Mouse (Mus musculus) lung, embryonic 15.5 days (tissue): ENCODE data around the gene Fzd5. TPM values are rescaled to one million over a fixed set of nuclear protein-coding genes. Genes with fewer than 3 reads are reported as not detected.

ENCODE experiments used
- ATAC-seq: fragments of 200-750 bp; cut with Nextera tagmentation; 2 replicates; pipeline ENCODE4 v1.8.0; 2017; ENCODE audit warnings: moderate number of reproducible peaks, borderline replicate concordance; ENCODE audit not compliant: low FRiP score, low TSS enrichment; ENCODE audit errors: extremely low read depth
- H3K27ac ChIP-seq: fragments of 300-500 bp; sonication (generic); 2 replicates; pipeline ENCODE4 v1.5.1; 2015; ENCODE audit warnings: moderate library complexity, mild to moderate bottlenecking, inconsistent platforms
- H3K27me3 ChIP-seq: fragments of 300-500 bp; sonication (generic); 2 replicates; pipeline ENCODE4 v1.6.1; 2015; ENCODE audit warnings: inconsistent platforms
- H3K36me3 ChIP-seq: fragments of 300-500 bp; sonication (generic); 2 replicates; pipeline ENCODE4 v1.6.1; 2015; ENCODE audit warnings: inconsistent platforms
- H3K4me1 ChIP-seq: fragments of 300-500 bp; sonication (generic); 2 replicates; pipeline ENCODE4 v1.6.1; 2015; ENCODE audit warnings: inconsistent platforms
- H3K4me2 ChIP-seq: fragments of 300-500 bp; sonication (generic); 2 replicates; pipeline ENCODE4 v1.6.1; 2015; ENCODE audit warnings: inconsistent platforms, mild to moderate bottlenecking, moderate library complexity
- H3K4me3 ChIP-seq: fragments of 300-500 bp; sonication (generic); 2 replicates; pipeline ENCODE4 v1.5.1; 2015; ENCODE audit warnings: mild to moderate bottlenecking, inconsistent platforms
- H3K9ac ChIP-seq: fragments of 300-500 bp; sonication (generic); 2 replicates; pipeline ENCODE4 v1.6.1; 2015; ENCODE audit warnings: inconsistent platforms
- H3K9me3 ChIP-seq: fragments of 300-500 bp; sonication (generic); 2 replicates; pipeline ENCODE4 v1.6.1; 2016; ENCODE audit warnings: inconsistent platforms
- WGBS: fragments of 180-500 bp; shearing (Covaris S2); methylation state at CpG from one replicate; pipeline ENCODE4 v1.1.7; 2015; 5-methylcytosine and 5-hydroxymethylcytosine counted together
- polyA plus RNA-seq: library from polyadenylated mRNA; unstranded; fragments of >200 nt; fragmentation: Nextera tagmentation; extraction: Ambion mirVana; gene quantifications from 2 replicates; pipeline ENCODE4 v1.2.1, GENCODE M21; 2015

Fzd5 gene
- polyA plus RNA-seq, 1 experiment from 2014 or later: 3.1 TPM

- ATAC-seq: no peak
- Histone ChIP-seq H3K36me3 (no peaks in the 10 kb centered on the region), H3K27ac (no peak overlapping the region), H3K27me3 (peaks cover 38% of the 10 kb centered on the region), H3K4me2 (no peak overlapping the region), H3K4me3 (no peak overlapping the region), H3K9me3 (no peaks in the 10 kb centered on the region), H3K4me1 (peaks cover 31% of the 10 kb centered on the region), H3K9ac (no peak overlapping the region)
- WGBS: 41% methylated on average over 10 of the region's 10 CpGs
These were observed 5.4 kb downstream of the Fzd5 start for GRCm38 (mm10) chr1:64732161-64732560.

GRCm38 (mm10) chr1:64731341-64732020 is 6.1 kb downstream of the Fzd5 start:
- H3K9me3 ChIP-seq: no peaks in the 10 kb centered on the region
- H3K4me3 ChIP-seq: no peak overlapping the region
- 73% methylated on average over 16 of the region's 16 CpGs for WGBS
- H3K27ac ChIP-seq: no peak overlapping the region
- H3K4me2 ChIP-seq: no peak overlapping the region
- ATAC-seq: no peak
- peaks cover 25% of the 10 kb centered on the region for H3K4me1 ChIP-seq
- no peaks in the 10 kb centered on the region for H3K36me3 ChIP-seq
- H3K9ac ChIP-seq: no peak overlapping the region
- peaks cover 38% of the 10 kb centered on the region for H3K27me3 ChIP-seq

- Histone ChIP-seq H3K27me3 (peaks cover 24% of the 10 kb centered on the region), H3K4me2 (no peak overlapping the region), H3K4me1 (peaks cover 11% of the 10 kb centered on the region), H3K9me3 (no peaks in the 10 kb centered on the region), H3K27ac (no peak overlapping the region), H3K36me3 (no peaks in the 10 kb centered on the region), H3K9ac (no peak overlapping the region), H3K4me3 (no peak overlapping the region)
- ATAC-seq: no peak
- 75% methylated on average over 4 of the region's 4 CpGs for WGBS
These were observed 7.5 kb downstream of the Fzd5 start for GRCm38 (mm10) chr1:64730046-64730445.

GRCm38 (mm10) chr1:64721034-64721587 is 16.4 kb downstream of the Fzd5 start:
- H3K27ac ChIP-seq: no peak overlapping the region
- no peak overlapping the region for H3K4me2 ChIP-seq
- no peak overlapping the region for H3K4me3 ChIP-seq
- H3K27me3 ChIP-seq: no peaks in the 10 kb centered on the region
- no peak overlapping the region for H3K9ac ChIP-seq
- H3K9me3 ChIP-seq: no peaks in the 10 kb centered on the region
- ATAC-seq: no peak
- peaks cover 17% of the 10 kb centered on the region for H3K36me3 ChIP-seq
- H3K4me1 ChIP-seq: 0 out of 2 replicates have a peak, but pooled peaks cover 4% of the 10 kb centered on the region
- WGBS: 64% methylated on average over 10 of the region's 10 CpGs

- Histone ChIP-seq H3K27me3 (no peaks in the 10 kb centered on the region), H3K4me3 (no peak overlapping the region), H3K4me1 (0 out of 2 replicates have a peak, but pooled peaks cover 4% of the 10 kb centered on the region), H3K36me3 (peaks cover 15% of the 10 kb centered on the region), H3K9me3 (no peaks in the 10 kb centered on the region), H3K27ac (no peak overlapping the region), H3K9ac (no peak overlapping the region), H3K4me2 (no peak overlapping the region)
- peak; percentile 57; the same call in 1 of the 2 replicates for ATAC-seq
These were observed 20.0 kb downstream of the Fzd5 start for GRCm38 (mm10) chr1:64717504-64717903.

- no peak overlapping the region for H3K27ac ChIP-seq
- no peak overlapping the region for H3K4me2 ChIP-seq
- H3K9ac ChIP-seq: no peak overlapping the region
- no peak; the same call in 1 of the 2 replicates for ATAC-seq
- 52% methylated on average over 7 of the region's 7 CpGs for WGBS
- H3K4me3 ChIP-seq: no peak overlapping the region
- H3K27me3 ChIP-seq: no peaks in the 10 kb centered on the region
- H3K4me1 ChIP-seq: 0 out of 2 replicates have a peak, but pooled peaks cover 4% of the 10 kb centered on the region
- peaks cover 13% of the 10 kb centered on the region for H3K36me3 ChIP-seq
- H3K9me3 ChIP-seq: no peaks in the 10 kb centered on the region
These were observed 20.8 kb downstream of the Fzd5 start for GRCm38 (mm10) chr1:64716589-64717304.

- no peaks in the 10 kb centered on the region for H3K27me3 ChIP-seq
- H3K4me1 ChIP-seq: 0 out of 2 replicates have a peak, but pooled peaks cover 4% of the 10 kb centered on the region
- no peaks in the 10 kb centered on the region for H3K9me3 ChIP-seq
- no peak overlapping the region for H3K4me3 ChIP-seq
- 71% methylated on average over 2 of the region's 2 CpGs for WGBS
- no peak for ATAC-seq
- no peak overlapping the region for H3K9ac ChIP-seq
- peaks cover 8% of the 10 kb centered on the region; the same call in 1 of the 2 replicates for H3K36me3 ChIP-seq
- H3K4me2 ChIP-seq: no peak overlapping the region
- H3K27ac ChIP-seq: no peak overlapping the region
These were observed 22.1 kb downstream of the Fzd5 start for GRCm38 (mm10) chr1:64715458-64715857.

- Histone ChIP-seq H3K36me3 (0 out of 2 replicates have a peak, but pooled peaks cover 4% of the 10 kb centered on the region), H3K9ac (no peak overlapping the region), H3K9me3 (no peaks in the 10 kb centered on the region), H3K4me1 (0 out of 2 replicates have a peak, but pooled peaks cover 4% of the 10 kb centered on the region), H3K4me2 (no peak overlapping the region), H3K4me3 (no peak overlapping the region), H3K27me3 (no peaks in the 10 kb centered on the region), H3K27ac (no peak overlapping the region)
- no peak for ATAC-seq
- 59% methylated on average over 14 of the region's 14 CpGs for WGBS
These were observed 25.4 kb downstream of the Fzd5 start for GRCm38 (mm10) chr1:64712006-64712760.

GRCm38 (mm10) chr1:64709891-64710290 is 27.7 kb downstream of the Fzd5 start:
- no peaks in the 10 kb centered on the region for H3K4me1 ChIP-seq
- H3K27me3 ChIP-seq: no peaks in the 10 kb centered on the region
- 23% methylated on average over 2 of the region's 2 CpGs for WGBS
- H3K27ac ChIP-seq: no peak overlapping the region
- H3K9ac ChIP-seq: no peak overlapping the region
- no peaks in the 10 kb centered on the region for H3K9me3 ChIP-seq
- ATAC-seq: no peak
- no peak overlapping the region for H3K4me3 ChIP-seq
- H3K4me2 ChIP-seq: no peak overlapping the region
- 0 out of 2 replicates have a peak, but pooled peaks cover under 1% of the 10 kb centered on the region for H3K36me3 ChIP-seq

- Histone ChIP-seq H3K4me1 (no peaks in the 10 kb centered on the region), H3K9ac (no peak overlapping the region), H3K27me3 (no peaks in the 10 kb centered on the region), H3K36me3 (0 out of 2 replicates have a peak, but pooled peaks cover 3% of the 10 kb centered on the region), H3K27ac (no peak overlapping the region), H3K4me2 (no peak overlapping the region), H3K4me3 (no peak overlapping the region), H3K9me3 (no peaks in the 10 kb centered on the region)
- 80% methylated on average over 2 of the region's 2 CpGs for WGBS
- no peak for ATAC-seq
These were observed 30.9 kb downstream of the Fzd5 start for GRCm38 (mm10) chr1:64706610-64707009.

- Histone ChIP-seq H3K9me3 (no peaks in the 10 kb centered on the region), H3K4me3 (no peak overlapping the region), H3K27ac (no peak overlapping the region), H3K36me3 (0 out of 2 replicates have a peak, but pooled peaks cover 3% of the 10 kb centered on the region), H3K4me2 (no peak overlapping the region), H3K9ac (no peak overlapping the region), H3K27me3 (no peaks in the 10 kb centered on the region), H3K4me1 (no peaks in the 10 kb centered on the region)
- ATAC-seq: no peak
- WGBS: 43% methylated on average over 6 of the region's 6 CpGs
These were observed 32.3 kb downstream of the Fzd5 start for GRCm38 (mm10) chr1:64705230-64705629.
